Mouse (Mus musculus): ENCODE measurements at regions not wholly inside any gene's neighbourhood (a gene's known extent, or its start where the extent isn't known, plus 50 kb on each side); places are given as distances from the start of the nearest gene placed in this dataset.

DNA sequence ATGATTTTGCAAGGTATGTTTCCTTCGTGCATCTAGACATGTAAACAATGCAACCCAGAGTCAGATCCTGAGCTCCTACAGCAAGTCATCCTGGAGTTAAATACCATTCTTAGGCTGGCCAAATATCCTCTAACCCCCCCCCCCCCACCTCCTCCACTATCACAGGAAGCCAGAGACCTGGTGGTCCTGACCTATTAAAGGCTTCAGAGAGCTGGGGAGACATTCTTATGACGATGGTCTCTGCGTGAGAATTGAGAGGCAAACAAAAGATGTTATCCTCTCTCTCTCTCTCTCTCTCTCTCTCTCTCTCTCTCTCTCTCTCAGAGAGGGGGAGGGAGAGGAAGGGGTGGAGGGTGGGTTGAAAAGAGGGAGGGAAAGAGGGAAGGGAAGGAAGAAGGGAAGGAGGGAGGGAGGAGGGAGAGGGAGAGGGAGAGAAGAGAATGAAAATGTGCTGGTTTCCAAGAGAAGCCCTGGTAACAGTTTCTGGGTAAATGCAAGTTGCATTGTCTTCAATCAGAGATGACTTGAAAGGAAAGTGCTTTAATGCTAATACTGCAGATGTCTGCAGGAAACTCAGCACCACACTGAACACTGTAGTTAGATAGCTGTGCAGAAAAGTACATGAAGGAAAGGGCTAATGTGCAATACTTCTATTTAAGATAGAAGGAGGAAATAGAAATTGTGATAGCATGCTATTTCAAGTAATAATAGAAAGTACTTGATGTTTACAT, 125.3 kb downstream of the Tmem38b start:
- DNase-seq (ENCODE audit: low spot score) (no peak), ATAC-seq (ENCODE audit: low read depth) (no peak)
- H3K4me2 ChIP-seq (ENCODE audit: low read depth, low read length), result no peak overlapping the region
- no peak overlapping the region for H3K27ac ChIP-seq (replicated peaks; ENCODE audit: low read depth, low read length)
- no peak overlapping the region for H3K9ac ChIP-seq (ENCODE audit: low read depth, low read length)
- no peaks in the 10 kb centered on the region for H3K27me3 ChIP-seq (replicated peaks; ENCODE audit: control insufficient read depth, insufficient read depth, low read length)
- peaks cover 8% of the 10 kb centered on the region for H3K4me1 ChIP-seq (ENCODE audit: control insufficient read depth, insufficient read depth, low read length)
- no peaks in the 10 kb centered on the region for H3K36me3 ChIP-seq (ENCODE audit: control insufficient read depth, insufficient read depth, low read length)
- no peak overlapping the region for H3K4me3 ChIP-seq (ENCODE audit: low read depth, low read length)
- no peaks in the 10 kb centered on the region for H3K9me3 ChIP-seq (ENCODE audit: control insufficient read depth, low read length)
- 17% methylated on average over 3 of the region's 3 CpGs for WGBS

DNA sequence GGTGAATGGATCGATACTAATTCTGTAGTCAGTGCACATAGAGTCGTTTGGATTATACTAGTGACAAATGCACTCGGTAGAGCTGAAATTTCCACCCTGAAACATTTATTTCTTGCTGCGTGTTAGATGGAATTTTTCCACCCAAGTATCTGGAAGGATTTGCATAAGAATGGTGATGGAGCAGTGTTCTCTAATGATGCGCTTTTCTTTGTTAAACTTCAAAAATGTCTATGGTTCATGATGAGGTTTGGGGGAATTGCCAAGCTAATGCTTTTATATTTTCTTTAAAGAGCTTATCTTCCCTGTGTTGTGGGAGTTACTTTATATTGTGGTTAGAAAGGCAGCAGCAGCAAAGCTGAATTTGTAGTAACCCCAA, 125.9 kb downstream of the Tmem38b start:
- WGBS, result 70% methylated on average over 5 of the region's 5 CpGs
- Histone ChIP-seq H3K27me3 (replicated peaks; ENCODE audit: control insufficient read depth, insufficient read depth, low read length) (no peaks in the 10 kb centered on the region), H3K9ac (ENCODE audit: low read depth, low read length) (no peak overlapping the region), H3K4me3 (ENCODE audit: low read depth, low read length) (no peak overlapping the region), H3K27ac (replicated peaks; ENCODE audit: low read depth, low read length) (no peak overlapping the region), H3K9me3 (ENCODE audit: control insufficient read depth, low read length) (no peaks in the 10 kb centered on the region), H3K36me3 (ENCODE audit: control insufficient read depth, insufficient read depth, low read length) (no peaks in the 10 kb centered on the region), H3K4me2 (ENCODE audit: low read depth, low read length) (no peak overlapping the region), H3K4me1 (ENCODE audit: control insufficient read depth, insufficient read depth, low read length) (peaks cover 8% of the 10 kb centered on the region)
- no peak for DNase-seq (ENCODE audit: low spot score)
- no peak for ATAC-seq (ENCODE audit: low read depth)

DNA sequence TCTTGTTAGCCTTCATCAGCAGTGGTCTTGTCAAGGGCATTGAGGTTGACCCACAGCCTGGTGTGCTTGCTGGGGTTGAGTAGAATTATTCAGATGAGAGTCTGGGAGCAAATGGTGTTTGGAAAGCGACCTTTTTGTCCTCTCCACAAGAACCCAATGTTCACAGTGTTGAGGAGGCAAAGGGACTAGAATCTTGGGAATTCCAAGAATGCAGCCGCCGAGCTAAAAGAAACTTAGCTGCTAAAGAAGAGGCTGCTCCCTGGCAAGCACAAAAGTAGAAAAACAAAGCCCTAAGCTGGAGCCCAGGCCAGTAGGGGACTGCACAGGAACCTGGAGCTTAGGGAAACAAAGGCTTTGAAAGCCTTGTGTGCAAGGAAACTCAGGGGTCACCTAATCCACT, 126.4 kb downstream of the Tmem38b start:
- Histone ChIP-seq H3K36me3 (ENCODE audit: control insufficient read depth, insufficient read depth, low read length) (no peaks in the 10 kb centered on the region), H3K4me1 (ENCODE audit: control insufficient read depth, insufficient read depth, low read length) (peaks cover 8% of the 10 kb centered on the region), H3K27ac (replicated peaks; ENCODE audit: low read depth, low read length) (0 out of 2 replicates have a peak overlapping the region, but pooled peaks have one; percentile 33), H3K9ac (ENCODE audit: low read depth, low read length) (no peak overlapping the region), H3K4me3 (ENCODE audit: low read depth, low read length) (no peak overlapping the region), H3K9me3 (ENCODE audit: control insufficient read depth, low read length) (no peaks in the 10 kb centered on the region), H3K27me3 (replicated peaks; ENCODE audit: control insufficient read depth, insufficient read depth, low read length) (no peaks in the 10 kb centered on the region), H3K4me2 (ENCODE audit: low read depth, low read length) (no peak overlapping the region)
- WGBS, result 12% methylated on average over 3 of the region's 3 CpGs
- DNase-seq (ENCODE audit: low spot score) (peak; percentile 54), ATAC-seq (ENCODE audit: low read depth) (0 out of 2 replicates have a peak, but pooled peaks have one; percentile 50)

DNA sequence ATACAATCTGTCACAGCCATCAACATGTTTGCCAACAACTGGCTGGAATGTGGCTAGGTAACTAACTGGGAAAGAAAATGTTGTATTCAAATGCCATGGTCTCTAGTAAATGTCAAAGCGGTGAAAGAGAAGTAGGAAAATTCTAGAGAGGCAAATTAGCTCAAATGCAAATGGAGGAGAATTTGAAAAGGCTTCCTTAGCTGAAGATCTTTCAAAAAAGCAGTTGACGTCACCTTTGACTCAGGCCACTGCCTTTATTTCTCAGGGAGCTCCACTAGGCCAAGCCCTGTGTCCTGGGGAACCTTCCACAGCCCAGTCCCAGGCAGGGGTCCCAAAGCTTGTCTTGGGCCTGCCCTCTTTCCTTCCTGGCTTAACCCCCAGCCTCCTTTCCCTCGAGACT, 136.6 kb downstream of the Tmem38b start:
- 68% methylated on average over 3 of the region's 3 CpGs for WGBS
- ATAC-seq (ENCODE audit: low read depth), result no peak

DNA sequence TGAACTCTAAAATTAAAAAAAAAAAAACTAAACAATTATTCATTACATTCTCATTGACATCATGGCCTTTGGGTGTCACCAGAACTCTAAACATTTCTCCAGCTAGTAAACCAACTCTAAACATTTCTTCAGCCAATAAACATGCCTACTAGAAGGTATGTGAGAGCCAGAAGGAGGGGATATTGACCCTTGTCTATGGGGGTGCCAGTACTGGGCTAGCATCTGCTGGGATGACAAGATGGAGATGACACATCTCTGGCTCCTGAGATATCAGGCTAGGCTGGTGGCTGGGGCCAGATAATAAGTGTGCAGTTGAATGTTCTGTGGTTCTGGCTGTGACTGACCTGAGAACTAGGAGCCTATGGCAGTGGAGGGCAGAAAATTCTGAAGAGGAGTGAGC, 144.6 kb downstream of the Tmem38b start:
- H3K27me3 ChIP-seq (replicated peaks; ENCODE audit: control insufficient read depth, insufficient read depth, low read length), result no peaks in the 10 kb centered on the region
- peaks cover 10% of the 10 kb centered on the region; the same call in 1 of the 2 replicates for H3K9me3 ChIP-seq (ENCODE audit: control insufficient read depth, low read length)
- no peak overlapping the region for H3K4me3 ChIP-seq (ENCODE audit: low read depth, low read length)
- no peak overlapping the region for H3K9ac ChIP-seq (ENCODE audit: low read depth, low read length)
- no peak for DNase-seq (ENCODE audit: low spot score)
- no peaks in the 10 kb centered on the region for H3K4me1 ChIP-seq (ENCODE audit: control insufficient read depth, insufficient read depth, low read length)
- H3K27ac ChIP-seq (replicated peaks; ENCODE audit: low read depth, low read length), result no peak overlapping the region
- no peak for ATAC-seq (ENCODE audit: low read depth)
- H3K36me3 ChIP-seq (ENCODE audit: control insufficient read depth, insufficient read depth, low read length), result no peaks in the 10 kb centered on the region
- no peak overlapping the region for H3K4me2 ChIP-seq (ENCODE audit: low read depth, low read length)

More for the DNA sequence above, 136.6 kb downstream of the Tmem38b start:
- H3K4me2 ChIP-seq (ENCODE audit: low read depth, low read length), result no peak overlapping the region
- H3K4me3 ChIP-seq (ENCODE audit: low read depth, low read length), result no peak overlapping the region
- no peaks in the 10 kb centered on the region for H3K36me3 ChIP-seq (ENCODE audit: control insufficient read depth, insufficient read depth, low read length)
- no peaks in the 10 kb centered on the region for H3K4me1 ChIP-seq (ENCODE audit: control insufficient read depth, insufficient read depth, low read length)
- H3K9me3 ChIP-seq (ENCODE audit: control insufficient read depth, low read length), result peaks cover 10% of the 10 kb centered on the region; the same call in 1 of the 2 replicates
- DNase-seq (ENCODE audit: low spot score), result no peak
- no peak overlapping the region for H3K9ac ChIP-seq (ENCODE audit: low read depth, low read length)
- H3K27me3 ChIP-seq (replicated peaks; ENCODE audit: control insufficient read depth, insufficient read depth, low read length), result no peaks in the 10 kb centered on the region
- no peak overlapping the region for H3K27ac ChIP-seq (replicated peaks; ENCODE audit: low read depth, low read length)

DNA sequence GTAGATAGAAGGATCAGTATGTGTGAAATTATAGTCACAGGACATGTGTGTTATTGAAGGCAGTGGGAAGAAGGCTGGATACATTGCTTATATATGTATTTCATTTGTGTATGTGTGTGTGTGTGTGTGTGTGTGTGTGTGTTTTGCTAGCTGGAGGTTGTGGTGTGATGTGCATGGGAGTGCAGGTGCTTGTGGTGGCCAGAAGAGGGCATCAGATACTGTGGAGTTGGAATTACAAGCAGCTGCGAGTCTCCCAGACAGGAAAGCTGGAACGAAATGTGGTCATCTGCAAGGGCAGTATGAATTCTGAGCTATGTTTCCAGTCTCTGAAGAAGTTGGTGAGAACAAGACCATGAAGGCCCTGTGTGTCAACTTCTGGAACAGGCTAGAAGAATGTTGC, 145.1 kb downstream of the Tmem38b start:
- no peak for ATAC-seq (ENCODE audit: low read depth)
- no peak for DNase-seq (ENCODE audit: low spot score)
- H3K27ac ChIP-seq (replicated peaks; ENCODE audit: low read depth, low read length), result no peak overlapping the region
- H3K27me3 ChIP-seq (replicated peaks; ENCODE audit: control insufficient read depth, insufficient read depth, low read length), result no peaks in the 10 kb centered on the region
- no peaks in the 10 kb centered on the region for H3K4me1 ChIP-seq (ENCODE audit: control insufficient read depth, insufficient read depth, low read length)
- no peak overlapping the region for H3K4me2 ChIP-seq (ENCODE audit: low read depth, low read length)
- H3K9ac ChIP-seq (ENCODE audit: low read depth, low read length), result no peak overlapping the region
- 93% methylated on average over 2 of the region's 2 CpGs for WGBS
- H3K36me3 ChIP-seq (ENCODE audit: control insufficient read depth, insufficient read depth, low read length), result no peaks in the 10 kb centered on the region
- peaks cover 10% of the 10 kb centered on the region; the same call in 1 of the 2 replicates for H3K9me3 ChIP-seq (ENCODE audit: control insufficient read depth, low read length)
- no peak overlapping the region for H3K4me3 ChIP-seq (ENCODE audit: low read depth, low read length)

DNA sequence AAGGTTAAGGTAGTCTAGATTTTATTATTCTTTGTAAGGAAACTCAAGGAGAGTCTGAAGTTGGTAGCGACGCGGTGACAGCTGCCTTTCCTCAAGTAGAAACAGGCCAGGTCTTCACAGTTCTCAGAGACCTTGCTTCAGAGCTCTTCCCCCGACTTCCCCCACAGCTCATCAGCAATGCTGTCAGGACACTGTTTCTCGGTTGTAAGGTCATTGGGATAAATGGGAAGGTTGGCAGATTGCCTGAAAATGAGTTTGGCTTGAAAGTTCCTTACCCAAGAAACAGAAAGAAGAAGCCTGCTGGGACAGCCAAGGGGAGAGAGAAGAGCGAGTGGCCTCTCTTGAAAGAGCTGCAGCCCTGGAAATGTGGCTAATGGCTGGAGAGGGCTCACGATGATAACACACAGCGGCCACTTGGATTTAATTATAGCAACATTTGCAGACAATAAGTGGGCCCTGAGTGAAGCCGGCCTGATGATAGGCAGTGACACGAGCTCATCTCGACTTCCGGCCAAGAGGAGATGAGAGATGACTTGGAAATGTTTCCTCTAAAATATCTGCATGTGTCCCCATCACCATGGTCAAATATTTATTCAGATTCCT, 150.3 kb downstream of the Tmem38b start:
- H3K27ac ChIP-seq (replicated peaks; ENCODE audit: low read depth, low read length), result no peak overlapping the region
- no peak overlapping the region for H3K4me2 ChIP-seq (ENCODE audit: low read depth, low read length)
- DNase-seq (ENCODE audit: low spot score), result peak; percentile 43

DNA sequence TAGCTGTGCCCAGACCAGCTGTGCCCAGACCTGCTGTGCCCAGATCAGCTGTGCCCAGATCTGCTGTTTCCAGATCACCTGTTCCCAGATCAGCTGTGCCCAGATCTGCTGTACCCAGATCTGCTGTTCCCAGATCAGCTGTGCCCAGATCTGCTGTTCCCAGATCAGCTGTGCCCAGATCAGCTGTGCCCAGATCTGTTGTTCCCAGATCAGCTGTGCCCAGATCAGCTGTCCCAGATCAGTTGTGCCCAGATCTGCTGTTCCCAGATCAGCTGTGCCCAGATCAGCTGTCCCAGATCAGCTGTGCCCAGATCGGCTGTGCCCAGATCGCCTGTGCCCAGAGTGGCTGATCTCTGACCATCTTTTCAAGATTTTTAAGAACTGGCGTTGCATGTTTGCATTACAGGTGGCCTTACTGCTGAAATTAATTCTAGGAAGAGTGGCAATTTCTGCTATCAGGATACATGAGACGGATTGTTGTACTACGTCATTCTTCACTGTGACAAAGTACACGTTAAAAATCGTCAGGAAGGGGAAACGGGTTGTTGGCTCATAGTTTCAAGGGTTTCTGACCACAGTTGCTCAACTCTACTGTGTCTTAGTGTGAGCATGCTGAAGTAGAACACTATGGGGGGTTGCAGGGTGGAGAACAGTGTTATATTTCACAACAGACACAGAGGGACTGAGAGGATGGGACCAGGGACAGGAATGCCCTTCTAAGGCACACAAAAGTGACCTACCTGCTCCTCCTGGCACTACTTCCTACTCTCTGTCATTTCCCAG, 160.9 kb downstream of the Tmem38b start:
- no peaks in the 10 kb centered on the region for H3K4me1 ChIP-seq (ENCODE audit: control insufficient read depth, insufficient read depth, low read length)
- WGBS, result 81% methylated on average over 8 of the region's 8 CpGs
- DNase-seq (ENCODE audit: low spot score) (no peak), ATAC-seq (ENCODE audit: low read depth) (no peak)
- H3K36me3 ChIP-seq (ENCODE audit: control insufficient read depth, insufficient read depth, low read length), result no peaks in the 10 kb centered on the region
- no peaks in the 10 kb centered on the region for H3K27me3 ChIP-seq (replicated peaks; ENCODE audit: control insufficient read depth, insufficient read depth, low read length)
- no peak overlapping the region for H3K9ac ChIP-seq (ENCODE audit: low read depth, low read length)
- H3K27ac ChIP-seq (replicated peaks; ENCODE audit: low read depth, low read length), result no peak overlapping the region
- H3K4me3 ChIP-seq (ENCODE audit: low read depth, low read length), result no peak overlapping the region
- no peak overlapping the region for H3K4me2 ChIP-seq (ENCODE audit: low read depth, low read length)
- no peaks in the 10 kb centered on the region for H3K9me3 ChIP-seq (ENCODE audit: control insufficient read depth, low read length)

More for the DNA sequence above, 150.3 kb downstream of the Tmem38b start:
- Histone ChIP-seq H3K9ac (ENCODE audit: low read depth, low read length) (no peak overlapping the region), H3K4me3 (ENCODE audit: low read depth, low read length) (no peak overlapping the region), H3K4me1 (ENCODE audit: control insufficient read depth, insufficient read depth, low read length) (no peaks in the 10 kb centered on the region), H3K9me3 (ENCODE audit: control insufficient read depth, low read length) (no peaks in the 10 kb centered on the region), H3K27me3 (replicated peaks; ENCODE audit: control insufficient read depth, insufficient read depth, low read length) (no peaks in the 10 kb centered on the region), H3K36me3 (ENCODE audit: control insufficient read depth, insufficient read depth, low read length) (no peaks in the 10 kb centered on the region)
- no peak for ATAC-seq (ENCODE audit: low read depth)
- WGBS, result 55% methylated on average over 12 of the region's 12 CpGs
